Mouse (Mus musculus): Measurements from ENCODE around the gene Rplp2. TPM values are rescaled to one million over a fixed set of nuclear protein-coding genes. Genes with fewer than 3 reads are reported as not detected.
"Not testable (repeated sequence)": the region's sequence is repeated elsewhere in the genome, so short reads cannot be mapped to it uniquely, and the experiment has no call there.

Rplp2 gene
- 100 to 1,000 TPM; 876 to 946 TPM for total RNA-seq (2021)
- long read RNA-seq, experiment 1, transcript Rplp2-201 (5 exons, 964 nt), result major isoform, 116 of 129 reads
- long read RNA-seq, experiment 1, partial matches to known transcripts, result 2 of 129 reads
- long read RNA-seq, experiment 1, other reads (novel, unspliced or antisense), result 9 of 129 reads
- long read RNA-seq, experiment 2, transcript Rplp2-201 (5 exons, 964 nt), result major isoform, 106 of 120 reads
- long read RNA-seq, experiment 2, partial matches to known transcripts, result 1 of 120 reads
- long read RNA-seq, experiment 2, other reads (novel, unspliced or antisense), result 11 of 120 reads

DNA sequence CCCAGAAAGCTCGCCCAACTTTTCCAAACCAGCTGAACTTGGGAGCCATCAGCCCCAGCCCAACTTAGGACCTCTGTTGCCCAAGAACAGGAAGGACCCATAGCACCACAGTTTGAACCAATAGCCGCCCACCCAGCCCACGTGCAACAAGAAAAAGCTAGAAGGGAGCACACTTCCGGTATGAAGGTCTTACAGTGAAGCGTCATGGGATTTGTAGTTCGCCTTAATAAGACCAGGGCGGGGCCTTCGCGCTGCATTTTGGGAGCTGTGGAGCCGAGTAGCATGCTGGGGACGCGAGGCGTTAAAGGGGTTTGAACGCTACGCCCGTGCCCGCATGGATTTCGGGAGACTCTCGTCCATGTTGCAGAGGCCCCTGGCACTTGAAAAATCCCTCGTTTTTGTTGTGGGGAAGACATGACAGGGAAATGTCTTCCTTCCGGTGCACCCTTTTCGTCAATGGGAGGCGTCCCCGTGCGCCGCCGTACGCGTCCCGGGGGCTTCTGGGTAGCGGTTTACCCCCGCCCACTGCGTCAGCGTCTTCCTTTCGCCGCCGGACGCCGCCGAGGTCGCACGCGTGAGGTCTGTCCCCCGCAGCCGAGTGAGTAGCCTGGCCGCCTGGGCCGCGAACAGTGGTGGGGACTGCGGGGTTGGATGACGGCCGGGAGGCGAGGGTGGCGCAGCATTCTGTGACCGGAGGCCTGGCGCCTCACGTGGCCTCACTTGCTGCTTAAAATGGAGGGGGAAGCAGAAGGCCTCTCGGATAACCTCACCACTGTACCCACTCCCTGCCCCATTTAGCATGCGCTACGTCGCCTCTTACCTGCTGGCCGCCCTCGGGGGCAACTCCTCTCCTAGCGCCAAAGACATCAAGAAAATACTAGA lies at the start of gene Rplp2:
Gene Rplp2 (plus strand): TSS at position 261 of the 882 bp plus-strand sequence.
- DNase-seq, result peak; percentile 91 to 94
- intact Hi-C loops (cut with DNase I), result no loop called here

DNA sequence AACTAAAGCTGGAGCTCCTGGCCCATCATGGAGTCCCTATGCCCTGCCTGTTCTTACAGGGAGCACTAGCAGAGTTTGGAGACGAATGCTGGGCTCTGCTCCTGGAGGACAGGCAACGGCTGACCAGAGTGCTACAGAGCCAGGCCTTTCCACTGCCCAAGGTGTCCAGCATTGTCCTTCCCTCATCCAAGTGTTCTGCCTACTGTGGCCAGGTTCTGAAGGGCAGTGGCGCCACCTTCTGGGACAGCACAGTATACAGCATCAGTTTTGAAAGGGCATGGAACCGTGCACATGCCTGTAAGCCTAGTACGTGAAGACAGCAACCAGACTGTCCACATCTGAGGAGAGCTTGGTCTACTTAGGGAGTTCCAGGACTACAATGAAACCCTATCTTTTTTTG lies 43.9 kb upstream of the Rplp2 start:
- DNase-seq, result peak; percentile 62 to 73
- intact Hi-C loops (cut with DNase I), result no loop called here

DNA sequence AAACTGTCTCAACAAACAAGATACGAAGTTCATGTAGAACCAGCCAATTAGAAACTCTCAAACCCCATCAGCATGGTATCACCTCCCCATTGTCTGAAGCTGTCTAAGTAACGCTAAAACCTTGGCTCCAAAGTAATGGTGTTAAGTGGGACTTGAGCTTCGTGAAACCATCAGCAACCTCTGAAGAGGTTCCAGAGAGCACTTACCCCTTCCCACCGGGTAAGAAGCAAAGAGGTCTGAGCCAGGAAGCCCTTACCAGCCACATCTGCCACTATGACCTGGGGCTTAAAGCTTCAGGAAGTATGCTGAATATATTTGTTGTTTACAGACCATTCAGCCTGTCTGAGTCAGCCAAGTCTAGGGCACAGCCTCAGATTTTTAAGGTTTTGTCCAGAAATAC lies 41.7 kb upstream of the Rplp2 start:
- intact Hi-C loops (cut with DNase I), result no loop called here
- DNase-seq, result no peak

DNA sequence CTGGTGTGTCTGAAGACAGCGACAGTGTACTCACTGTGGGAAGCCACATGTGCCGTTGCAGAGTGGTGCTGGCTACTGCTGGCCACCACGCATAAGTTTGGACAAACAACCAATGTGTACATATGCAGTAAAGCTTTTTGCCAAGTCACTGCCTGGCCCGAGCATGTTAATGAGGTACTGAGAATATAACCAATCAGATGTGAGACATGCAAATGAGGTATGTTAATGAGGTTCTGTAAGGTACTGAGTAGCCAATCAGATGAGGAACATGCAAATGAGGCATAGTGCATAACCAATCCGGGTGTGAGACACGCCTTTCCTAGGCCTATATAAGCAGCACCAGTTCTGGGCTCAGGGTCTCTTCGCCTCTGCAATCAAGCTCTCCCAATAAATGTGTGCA lies 39.5 kb upstream of the Rplp2 start:
- intact Hi-C loops (cut with DNase I), result loop anchor here (2.0 kb wide), 1 partner anchor 117 kb away; no protein-coding TSS in a partner anchor
- not testable (repeated sequence) for DNase-seq

DNA sequence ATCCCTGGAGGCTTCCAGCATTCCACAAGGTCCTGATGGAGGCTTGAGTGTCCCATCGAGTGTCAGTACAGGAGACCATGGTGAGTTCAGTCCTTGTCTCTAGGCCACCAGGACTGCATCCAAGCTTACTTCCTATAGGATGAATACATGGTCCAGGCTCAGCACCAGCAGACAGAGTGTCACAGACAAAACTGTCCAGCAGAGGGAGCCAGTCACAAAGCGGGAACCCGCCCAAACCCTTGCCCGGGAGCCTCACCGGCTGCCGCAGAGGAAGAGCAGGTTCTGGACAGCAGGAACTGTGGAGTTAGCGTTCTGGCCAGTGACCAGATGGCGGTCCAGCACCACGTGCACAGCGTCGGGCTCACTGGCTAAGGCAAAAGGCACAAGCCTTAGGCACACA lies 38.3 kb upstream of the Rplp2 start:
- intact Hi-C loops (cut with DNase I), result loop anchor here (1.0 to 2.0 kb wide), 2 partner anchors 28 to 116 kb away; partner anchors contain the start of gene Slc25a22
- peak; percentile 87 to 93 for DNase-seq

DNA sequence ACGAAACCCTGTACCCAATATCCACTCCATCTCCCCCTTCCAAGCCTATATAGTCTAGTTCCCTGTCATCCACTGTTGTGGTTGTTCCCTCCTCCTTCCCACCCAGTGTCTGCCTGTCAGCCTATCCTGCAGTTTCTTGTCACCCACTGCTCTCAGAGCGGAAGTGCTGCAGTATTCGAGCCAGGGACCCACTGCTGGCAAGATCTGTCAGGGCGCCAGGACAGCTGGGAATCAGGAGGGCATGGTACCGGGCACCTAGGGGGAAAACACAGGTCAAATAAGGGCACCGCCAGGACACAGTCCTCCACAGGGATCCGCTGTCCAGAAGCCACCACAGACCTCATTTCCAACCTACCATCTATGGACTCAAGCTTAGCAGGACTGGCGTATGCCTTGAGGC lies 36.5 kb upstream of the Rplp2 start:
- intact Hi-C loops (cut with DNase I), result loop anchor here (5.0 kb wide), 1 partner anchor 47 kb away; the partner anchor contains the start of gene Pnpla2
- no peak for DNase-seq

DNA sequence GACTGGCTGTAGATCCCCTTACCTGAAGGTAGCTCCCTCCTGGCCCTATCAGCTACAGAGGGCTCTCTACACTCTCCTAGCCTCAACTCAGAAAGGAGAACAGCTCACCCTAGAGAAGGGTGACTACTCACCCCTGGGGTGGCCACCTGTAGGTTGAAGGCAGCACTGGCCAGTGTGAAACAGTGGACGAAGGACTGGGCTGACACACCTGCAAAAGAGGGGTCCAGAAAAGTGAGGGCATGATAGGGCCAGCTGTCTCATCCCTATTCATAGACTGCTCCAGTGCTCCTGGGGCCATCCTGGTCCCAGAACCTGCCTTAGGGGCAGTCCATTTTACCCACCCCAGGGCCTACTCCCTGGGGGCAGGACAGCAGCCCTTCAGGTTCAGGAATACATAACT lies 35.5 kb upstream of the Rplp2 start:
- no peak for DNase-seq
- intact Hi-C loops (cut with DNase I), result loop anchor here (5.0 kb wide), 1 partner anchor 46 kb away; the partner anchor contains the start of gene Pnpla2

DNA sequence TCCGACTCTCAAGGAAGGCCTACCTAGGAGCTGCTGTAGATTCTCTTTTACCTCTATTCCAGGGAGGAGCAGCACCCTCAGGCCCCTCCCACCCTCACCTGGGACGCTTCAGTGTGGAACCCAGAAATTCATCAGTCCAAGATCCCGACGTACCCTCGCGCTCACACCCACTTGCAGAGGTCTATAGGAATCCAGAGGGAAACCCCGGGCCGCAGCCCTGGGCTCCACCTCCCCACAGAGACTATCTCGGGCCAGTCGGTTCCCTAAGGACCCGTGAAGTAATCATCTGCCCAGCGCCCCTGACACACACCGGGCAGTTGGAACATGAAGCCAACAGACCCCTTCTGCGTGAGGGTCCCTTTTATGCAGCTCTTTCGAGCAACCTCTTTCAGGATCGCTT lies 33.8 kb upstream of the Rplp2 start:
- intact Hi-C loops (cut with DNase I), result loop anchor here (5.0 kb wide), 1 partner anchor 44 kb away; the partner anchor contains the start of gene Pnpla2
- DNase-seq, result no peak

DNA sequence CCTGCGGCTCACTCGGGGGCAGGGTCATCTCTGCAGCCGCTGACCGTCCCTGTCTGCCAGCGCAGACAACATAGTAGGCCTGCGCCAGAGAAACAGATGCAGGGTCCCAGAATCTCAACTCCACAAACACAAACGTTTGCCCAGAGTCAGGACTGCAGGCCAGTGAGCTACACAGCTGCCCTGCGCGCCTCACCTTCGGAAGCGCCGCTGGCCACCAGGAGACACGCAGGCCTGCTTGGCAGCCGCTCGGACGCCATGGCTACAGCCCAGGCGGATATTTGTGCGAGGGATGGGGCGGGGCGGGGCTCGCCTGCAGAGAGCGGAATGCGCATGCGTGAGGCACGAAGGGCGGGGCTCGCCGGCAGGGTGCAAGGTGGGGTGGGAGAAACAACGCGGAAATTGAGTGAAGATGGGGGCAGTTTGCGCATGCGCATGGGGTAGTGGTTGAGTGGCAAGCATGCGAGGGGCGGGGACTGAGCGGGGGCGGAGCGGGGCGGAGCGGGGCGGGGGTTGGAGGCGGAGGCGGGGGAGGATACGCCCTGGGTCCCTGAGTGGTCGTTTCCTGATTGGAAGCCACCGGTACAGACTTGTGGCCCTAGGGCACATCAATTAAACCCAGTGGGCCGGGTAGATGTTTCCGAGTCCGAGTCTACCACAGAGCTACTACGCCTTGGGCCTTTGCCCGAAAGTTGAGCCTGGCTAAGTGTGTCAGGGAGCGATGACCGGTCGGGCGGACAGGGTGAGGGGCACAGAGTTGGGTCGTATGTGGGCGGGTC lies 33.2 kb upstream of the Rplp2 start, which contains the start of gene Gatd1:
Gene Gatd1 (minus strand): TSS at position 328 of the 776 bp plus-strand sequence.
- intact Hi-C loops (cut with DNase I), result loop anchor here (5.0 kb wide), 1 partner anchor 43 kb away; the partner anchor contains the start of gene Pnpla2

DNA sequence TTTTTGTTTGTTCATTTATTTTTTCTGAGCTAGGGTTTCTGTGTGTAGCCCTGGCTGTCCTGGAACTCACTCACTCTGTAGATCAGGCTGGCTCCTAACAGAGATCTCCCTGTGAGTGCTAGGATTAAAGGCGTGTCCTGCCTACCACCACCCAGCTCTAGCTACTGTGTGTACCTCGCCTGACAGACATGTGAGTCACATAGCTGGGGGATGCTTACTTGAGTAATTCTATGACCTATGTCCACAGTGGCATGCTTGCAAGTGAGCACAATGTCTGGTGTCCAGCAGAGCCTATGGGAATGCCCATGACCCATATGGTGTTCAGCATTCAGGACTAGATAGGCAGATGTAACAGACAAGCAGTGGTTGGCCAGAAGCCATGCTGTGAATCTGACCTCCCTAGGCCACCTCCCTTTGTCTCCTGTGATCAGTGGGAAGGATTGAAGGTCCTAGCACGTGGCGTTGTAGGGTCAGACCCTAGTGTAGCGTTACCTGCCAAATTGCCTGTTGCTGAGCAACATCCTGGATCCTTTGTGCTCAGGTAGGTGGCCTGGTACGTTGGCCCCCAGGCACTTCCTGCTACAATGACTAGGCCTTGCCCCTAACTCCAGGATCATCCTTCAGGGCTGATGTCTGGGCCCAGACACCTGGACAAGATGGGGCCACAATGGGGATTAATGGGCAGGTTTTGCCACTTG lies 30.9 kb upstream of the Rplp2 start:
- intact Hi-C loops (cut with DNase I), result no loop called here

More for the DNA sequence above, 33.2 kb upstream of the Rplp2 start, which contains the start of gene Gatd1:
- DNase-seq, result peak; percentile 100

DNA sequence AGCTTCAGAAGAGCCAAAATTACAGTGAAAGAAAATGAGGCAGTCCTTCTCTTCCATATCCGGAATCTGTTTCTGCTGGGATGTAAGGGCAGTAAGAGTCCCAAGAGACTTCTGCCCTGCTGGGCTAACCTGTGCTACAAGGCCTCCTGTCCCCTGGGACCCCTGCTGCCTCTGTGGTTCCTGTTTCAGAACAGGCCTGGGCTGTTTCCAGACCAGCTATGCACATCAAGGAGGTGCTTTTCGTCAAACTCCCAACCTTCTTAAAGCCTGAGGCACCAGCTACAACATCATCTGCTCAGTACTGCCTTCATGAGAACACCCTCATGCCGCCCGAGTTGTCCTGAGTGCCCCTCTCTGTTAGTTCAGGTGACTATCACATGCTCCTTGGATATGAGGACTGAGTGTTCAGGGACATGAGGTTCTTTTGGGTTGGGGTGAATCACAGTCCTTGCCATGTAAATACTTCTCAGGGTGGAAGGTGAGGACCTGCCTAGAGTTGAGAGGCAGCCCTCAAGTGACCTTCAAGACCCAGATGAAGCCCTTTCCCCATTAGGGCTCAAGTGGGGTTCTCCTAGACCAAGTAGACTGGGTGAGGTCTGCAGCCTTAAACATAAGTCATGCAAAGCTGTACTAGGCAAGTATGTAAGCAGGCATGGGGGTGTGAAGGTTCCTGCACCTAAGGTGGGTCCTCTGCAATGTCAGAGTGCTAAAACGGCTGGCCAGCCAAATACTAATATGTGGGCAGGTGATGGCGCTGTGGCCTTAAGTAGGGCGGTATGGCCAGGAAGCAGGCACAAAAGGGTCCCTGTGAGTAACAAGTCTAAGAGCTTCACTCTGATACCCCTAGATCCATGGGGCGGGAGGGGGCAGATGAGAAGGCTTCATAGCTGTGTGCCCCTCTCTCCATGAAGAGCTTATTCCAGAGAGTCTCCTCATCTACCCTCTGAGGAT lies 29.2 kb upstream of the Rplp2 start:
- no peak for DNase-seq
- intact Hi-C loops (cut with DNase I), result no loop called here

More for the DNA sequence above, 30.9 kb upstream of the Rplp2 start:
- DNase-seq, result no peak

DNA sequence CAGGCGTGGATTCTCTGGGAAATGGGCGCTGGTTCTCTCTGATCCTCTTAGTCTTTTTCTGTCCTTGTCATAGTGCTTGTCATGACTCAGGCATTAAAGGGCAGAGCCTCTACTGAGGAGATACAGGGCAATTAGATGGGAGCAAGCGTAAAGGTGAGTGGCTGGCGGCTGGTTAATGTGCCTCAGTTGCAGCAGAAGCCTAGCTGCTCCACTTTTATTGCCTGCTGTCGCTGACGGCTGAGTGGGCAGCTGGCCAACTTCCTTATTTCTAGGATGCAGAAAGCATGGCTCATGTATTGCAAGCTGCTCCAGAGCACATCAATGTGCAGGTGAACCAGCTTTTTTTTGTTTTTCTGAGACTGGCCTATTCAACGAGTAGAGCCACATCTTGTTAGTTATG lies 28.2 kb upstream of the Rplp2 start:
- intact Hi-C loops (cut with DNase I), result no loop called here
- no peak for DNase-seq

DNA sequence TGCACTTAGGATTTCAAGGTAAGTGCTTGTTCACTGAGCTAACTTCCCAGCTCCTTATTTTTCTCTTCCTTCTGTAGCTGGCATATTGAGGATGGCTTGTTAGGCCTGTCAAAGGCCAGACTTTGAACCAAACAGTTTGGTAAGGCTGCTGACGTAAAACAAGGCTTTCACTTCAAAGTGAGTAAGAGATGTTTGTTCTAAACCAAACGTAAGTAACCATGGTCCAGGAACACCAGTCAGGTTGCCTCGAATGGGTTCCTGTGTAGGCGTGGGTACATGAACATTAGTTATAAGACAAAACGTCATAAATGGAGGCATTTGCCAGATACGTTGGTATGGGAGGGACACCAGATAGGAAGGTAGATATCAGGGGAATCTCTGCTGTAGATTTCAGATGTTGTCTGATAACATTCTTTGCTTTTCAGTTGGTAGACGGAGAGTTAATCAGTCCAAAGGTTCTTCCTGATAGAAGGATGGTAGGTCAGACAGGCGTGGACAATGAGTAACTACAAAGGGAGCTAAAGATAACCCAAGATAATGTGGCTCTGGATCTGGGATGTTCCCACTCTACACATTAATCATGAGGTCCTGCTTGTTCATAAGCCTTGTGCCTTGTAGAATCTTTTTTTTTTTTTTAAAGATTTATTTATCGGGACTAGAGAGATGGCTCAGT lies 27.0 kb upstream of the Rplp2 start:
- intact Hi-C loops (cut with DNase I), result no loop called here
- no peak for DNase-seq

DNA sequence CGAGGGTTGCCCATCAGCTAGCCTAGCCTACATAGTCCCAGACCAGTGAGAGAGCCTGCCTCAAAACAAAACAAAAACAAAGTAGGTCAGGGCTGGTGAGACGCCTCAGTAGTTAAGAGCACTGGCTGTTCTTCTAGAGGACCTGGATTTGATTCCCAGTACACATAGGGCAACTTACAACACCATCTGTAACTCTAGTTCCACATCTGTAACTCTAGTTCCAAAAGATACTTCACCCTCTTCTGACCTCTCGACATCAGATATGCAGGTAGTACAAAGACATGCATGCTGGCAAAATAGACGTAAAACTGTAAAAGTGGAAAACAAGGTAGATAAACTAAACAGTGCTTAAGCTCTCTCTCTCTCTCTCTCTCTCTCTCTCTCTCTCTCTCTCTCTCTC lies 23.4 kb upstream of the Rplp2 start:
- no peak for DNase-seq
- intact Hi-C loops (cut with DNase I), result no loop called here

DNA sequence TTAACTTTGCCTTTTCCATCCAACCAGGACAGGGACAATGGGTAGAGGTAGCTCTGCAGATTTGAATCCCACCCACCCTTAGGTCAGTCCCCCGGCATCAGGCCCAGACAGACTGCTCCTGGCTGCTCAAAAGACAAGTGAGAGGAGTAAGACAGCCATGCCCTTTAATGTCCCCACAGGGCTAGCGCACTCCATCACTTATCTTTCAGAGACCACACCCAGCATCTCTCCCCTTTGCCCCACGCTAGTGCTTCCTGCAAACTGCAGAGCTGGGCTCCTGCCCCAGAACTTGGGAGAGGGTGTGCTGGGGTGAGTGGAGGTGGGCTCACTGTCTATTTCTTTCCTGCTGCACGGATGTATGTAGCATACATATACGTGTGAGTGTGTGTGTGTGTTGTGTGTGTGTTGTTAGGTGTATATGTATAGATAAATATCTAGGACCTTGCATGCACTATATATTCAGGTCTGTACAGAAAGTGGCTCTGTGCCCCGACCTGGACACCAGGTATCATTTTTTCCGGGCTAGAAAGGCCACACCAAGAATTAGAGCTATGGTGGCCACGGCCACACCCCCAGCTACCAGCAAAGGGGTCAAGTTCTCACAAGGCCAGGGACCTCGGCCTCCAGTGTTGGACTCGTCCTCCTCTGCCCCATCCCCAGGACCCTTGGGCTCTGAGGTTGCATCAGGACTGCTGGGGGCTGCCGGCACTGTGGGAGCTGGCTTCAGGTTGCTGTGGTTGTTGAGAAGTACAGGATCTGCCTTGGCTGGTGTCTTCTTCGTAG lies 20.0 kb upstream of the Rplp2 start:
- intact Hi-C loops (cut with DNase I), result no loop called here
- no peak for DNase-seq

DNA sequence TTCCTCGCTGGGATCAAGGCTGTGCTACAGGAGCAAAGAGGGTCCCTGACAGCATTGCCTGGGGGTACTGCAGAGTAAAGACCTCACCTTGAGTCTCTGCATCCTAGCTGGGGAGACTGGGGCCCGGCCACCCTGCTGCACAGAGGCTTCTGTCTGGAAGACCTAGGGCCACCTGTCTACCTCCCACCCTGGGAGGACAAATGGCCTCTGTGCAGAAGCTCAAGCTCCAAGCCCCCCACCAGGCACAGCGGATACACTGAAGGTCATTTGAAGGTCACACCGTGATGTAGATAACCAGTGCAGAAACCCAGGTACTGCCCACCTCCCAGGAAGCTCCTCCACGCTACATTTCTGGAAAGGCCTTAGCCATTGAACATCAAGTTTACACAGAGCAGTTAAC lies 18.5 kb upstream of the Rplp2 start:
- no peak for DNase-seq
- intact Hi-C loops (cut with DNase I), result no loop called here

DNA sequence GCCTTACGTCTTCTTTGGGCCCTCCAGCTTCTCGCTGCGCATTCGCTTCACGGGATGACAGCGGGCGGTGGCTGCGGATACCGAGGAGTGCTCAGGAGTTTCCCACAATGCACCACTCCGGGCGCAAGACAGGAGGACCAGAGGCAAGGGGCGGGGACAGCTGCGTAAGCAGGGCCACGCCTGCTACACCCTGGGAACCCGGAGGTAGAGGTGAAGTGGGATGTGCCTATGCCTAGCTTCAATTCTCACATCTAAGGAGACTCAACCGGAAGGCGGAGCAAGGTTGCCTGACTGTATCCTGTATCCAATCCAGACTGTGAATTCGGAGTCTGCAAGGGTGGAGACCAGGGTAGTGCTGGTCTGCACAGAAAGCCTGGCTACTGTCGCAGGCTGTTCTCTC lies 17.9 kb upstream of the Rplp2 start, which contains the start of gene Cend1:
Gene Cend1 (minus strand): TSS at position 182 of the 400 bp plus-strand sequence.
- intact Hi-C loops (cut with DNase I), result no loop called here
- peak; percentile 48 to 59 for DNase-seq
